Mouse (Mus musculus): ENCODE data around the gene Fam32a. TPM values are rescaled to one million over a fixed set of nuclear protein-coding genes. Genes with fewer than 3 reads are reported as not detected.

Fam32a gene
- polyA plus RNA-seq, 1 experiment from 2014 or later, result 85.6 TPM

DNA sequence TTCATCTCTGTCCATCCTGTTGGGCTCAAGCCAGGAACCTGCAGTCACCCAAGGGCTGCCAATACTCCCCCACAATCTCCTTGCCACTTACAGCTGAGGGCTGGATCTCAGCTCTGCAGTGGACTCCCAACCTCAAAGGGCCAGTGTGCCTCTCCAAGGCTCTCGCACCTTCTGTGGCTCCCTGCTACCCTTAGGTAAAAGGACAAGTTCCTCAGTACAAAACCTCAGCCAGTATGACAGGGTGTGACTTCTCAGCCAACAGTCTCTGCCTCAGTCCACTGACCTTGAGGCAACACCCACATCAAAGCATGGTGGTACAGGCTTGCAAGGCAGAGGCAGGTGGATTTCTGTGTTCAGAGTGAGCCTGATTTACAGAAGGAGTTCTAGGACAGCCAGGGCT is 7.7 kb upstream of the Fam32a start:
- no peak for ATAC-seq (ENCODE audit: low FRiP score)
- no peaks in the 10 kb centered on the region for H3K4me1 ChIP-seq
- H3K9me3 ChIP-seq (replicated peaks), result no peaks in the 10 kb centered on the region
- no peak overlapping the region for H3K9ac ChIP-seq
- WGBS, result 96% methylated on average over 1 of the region's 1 CpGs
- no peak overlapping the region for H3K27ac ChIP-seq
- no peaks in the 10 kb centered on the region for H3K36me3 ChIP-seq
- peaks cover 6% of the 10 kb centered on the region; the same call in 1 of the 2 replicates for H3K27me3 ChIP-seq
- no peak overlapping the region for H3K4me2 ChIP-seq (replicated peaks)
- H3K4me3 ChIP-seq, result no peak overlapping the region

DNA sequence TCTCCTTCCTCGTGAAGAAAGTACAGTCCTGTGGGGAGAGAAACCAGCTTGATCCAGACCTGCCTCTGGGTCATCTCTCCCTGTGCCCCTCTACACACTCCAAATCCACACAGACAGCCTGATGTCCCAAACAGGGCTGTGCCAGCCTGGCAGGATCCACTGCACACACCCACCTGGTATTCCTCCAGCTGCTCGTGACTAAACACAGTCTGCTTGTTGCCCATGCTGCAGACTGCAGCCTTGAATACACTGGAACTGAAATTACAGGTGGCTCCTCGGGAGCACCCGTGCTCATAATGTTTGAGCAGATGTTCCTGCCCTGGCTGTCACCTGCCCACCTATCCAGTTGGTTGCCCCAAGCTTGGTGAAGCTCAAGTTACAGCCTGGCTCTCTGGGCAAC is 6.8 kb upstream of the Fam32a start, which contains the start of gene Cib3:
Gene Cib3, minus strand, starts transcription at position 87 of the 400 bp plus-strand sequence.
- Histone ChIP-seq H3K9me3 (replicated peaks) (no peaks in the 10 kb centered on the region), H3K9ac (no peak within 1 kb of the TSS), H3K36me3 (no peaks in the 10 kb centered on the region), H3K27me3 (peaks cover 10% of the 10 kb centered on the region; the same call in 1 of the 2 replicates), H3K4me1 (no peaks in the 10 kb centered on the region), H3K4me3 (no peak within 1 kb of the TSS), H3K4me2 (replicated peaks) (no peak within 1 kb of the TSS), H3K27ac (no peak within 1 kb of the TSS)
- ATAC-seq (ENCODE audit: low FRiP score), result no peak
- 65% methylated on average over 4 of the region's 4 CpGs for WGBS

GRCm38 (mm10) chr8:72213536-72213935 is 6.0 kb upstream of the Fam32a start, which contains the start of gene Gm11034:
Gm11034 (minus strand) TSS chr8:72213636.
- ATAC-seq (ENCODE audit: low FRiP score), result no peak
- 68% methylated on average over 4 of the region's 4 CpGs for WGBS
- Histone ChIP-seq H3K4me1 (no peaks in the 10 kb centered on the region), H3K9me3 (replicated peaks) (no peaks in the 10 kb centered on the region), H3K4me2 (replicated peaks) (no peak within 1 kb of the TSS), H3K27ac (no peak within 1 kb of the TSS), H3K4me3 (no peak within 1 kb of the TSS), H3K27me3 (peaks cover 10% of the 10 kb centered on the region; the same call in 1 of the 2 replicates), H3K36me3 (no peaks in the 10 kb centered on the region), H3K9ac (no peak within 1 kb of the TSS)

- ATAC-seq (ENCODE audit: low FRiP score), result no peak
- WGBS, result 41% methylated on average over 2 of the region's 2 CpGs
Measured at GRCm38 (mm10) chr8:72215060-72215459, 4.5 kb upstream of the Fam32a start.

GRCm38 (mm10) chr8:72215871-72216270 is 3.7 kb upstream of the Fam32a start:
- Histone ChIP-seq H3K27me3 (peaks cover 10% of the 10 kb centered on the region; the same call in 1 of the 2 replicates), H3K4me1 (peaks cover 8% of the 10 kb centered on the region), H3K4me3 (no peak overlapping the region), H3K9me3 (replicated peaks) (no peaks in the 10 kb centered on the region), H3K36me3 (no peaks in the 10 kb centered on the region), H3K27ac (no peak overlapping the region), H3K4me2 (replicated peaks) (no peak overlapping the region), H3K9ac (no peak overlapping the region)
- 50% methylated on average over 1 of the region's 1 CpGs for WGBS
- no peak for ATAC-seq (ENCODE audit: low FRiP score)

More at GRCm38 (mm10) chr8:72215060-72215459, 4.5 kb upstream of the Fam32a start:
- no peaks in the 10 kb centered on the region for H3K4me1 ChIP-seq
- H3K4me2 ChIP-seq (replicated peaks), result no peak overlapping the region
- no peaks in the 10 kb centered on the region for H3K9me3 ChIP-seq (replicated peaks)
- no peak overlapping the region for H3K9ac ChIP-seq
- no peaks in the 10 kb centered on the region for H3K36me3 ChIP-seq
- peaks cover 10% of the 10 kb centered on the region; the same call in 1 of the 2 replicates for H3K27me3 ChIP-seq
- no peak overlapping the region for H3K27ac ChIP-seq
- H3K4me3 ChIP-seq, result no peak overlapping the region

- H3K27ac ChIP-seq, result no peak overlapping the region
- peak; percentile 54 for ATAC-seq (ENCODE audit: low FRiP score)
- H3K36me3 ChIP-seq, result peaks cover 27% of the 10 kb centered on the region
- H3K27me3 ChIP-seq, result peaks cover 10% of the 10 kb centered on the region; the same call in 1 of the 2 replicates
- 84% methylated on average over 10 of the region's 10 CpGs for WGBS
- peaks cover 11% of the 10 kb centered on the region for H3K4me1 ChIP-seq
- H3K9me3 ChIP-seq (replicated peaks), result no peaks in the 10 kb centered on the region
- H3K9ac ChIP-seq, result no peak overlapping the region
- peak overlapping the region; percentile 82 for H3K4me3 ChIP-seq
- peak overlapping the region; percentile 70 for H3K4me2 ChIP-seq (replicated peaks)
Measured at GRCm38 (mm10) chr8:72218781-72219540, 569 bp upstream of the Fam32a start.

GRCm38 (mm10) chr8:72220758-72221157 is 1.2 kb downstream of the Fam32a start:
- H3K27ac ChIP-seq, result no peak overlapping the region
- no peaks in the 10 kb centered on the region for H3K9me3 ChIP-seq (replicated peaks)
- H3K27me3 ChIP-seq, result 0 out of 2 replicates have a peak, but pooled peaks cover 4% of the 10 kb centered on the region
- H3K36me3 ChIP-seq, result peaks cover 28% of the 10 kb centered on the region
- ATAC-seq (ENCODE audit: low FRiP score), result no peak
- peak overlapping the region; percentile 70 for H3K4me2 ChIP-seq (replicated peaks)
- H3K4me1 ChIP-seq, result peaks cover 11% of the 10 kb centered on the region
- H3K4me3 ChIP-seq, result peak overlapping the region; percentile 82
- H3K9ac ChIP-seq, result 0 out of 2 replicates have a peak overlapping the region, but pooled peaks have one; percentile 77
- WGBS, result 82% methylated on average over 4 of the region's 4 CpGs

DNA sequence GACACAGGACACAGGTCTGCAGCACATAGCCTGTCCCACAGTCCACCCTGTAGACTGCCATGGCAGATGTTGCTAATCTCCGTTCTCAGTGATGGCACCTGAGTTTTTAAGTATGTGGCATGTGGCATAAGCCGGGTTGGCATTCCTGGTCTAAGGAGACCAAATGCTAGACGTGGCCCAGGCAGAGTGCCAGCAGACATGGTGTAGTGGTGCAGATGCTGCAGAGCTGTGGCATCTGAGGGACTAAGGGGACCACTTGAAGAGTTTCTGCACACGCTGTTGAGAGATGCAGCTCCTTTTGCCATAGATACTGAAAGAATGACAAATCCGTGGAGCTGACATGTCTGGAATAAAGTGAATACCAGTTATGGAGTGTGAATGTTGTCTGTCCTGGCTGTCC is 3.1 kb downstream of the Fam32a start:
- H3K4me2 ChIP-seq (replicated peaks), result no peak overlapping the region
- H3K27me3 ChIP-seq, result no peaks in the 10 kb centered on the region
- ATAC-seq (ENCODE audit: low FRiP score), result no peak
- no peaks in the 10 kb centered on the region for H3K9me3 ChIP-seq (replicated peaks)
- H3K36me3 ChIP-seq, result peaks cover 28% of the 10 kb centered on the region
- H3K9ac ChIP-seq, result no peak overlapping the region
- H3K27ac ChIP-seq, result no peak overlapping the region
- peaks cover 11% of the 10 kb centered on the region for H3K4me1 ChIP-seq
- no peak overlapping the region for H3K4me3 ChIP-seq
- 91% methylated on average over 5 of the region's 5 CpGs for WGBS

DNA sequence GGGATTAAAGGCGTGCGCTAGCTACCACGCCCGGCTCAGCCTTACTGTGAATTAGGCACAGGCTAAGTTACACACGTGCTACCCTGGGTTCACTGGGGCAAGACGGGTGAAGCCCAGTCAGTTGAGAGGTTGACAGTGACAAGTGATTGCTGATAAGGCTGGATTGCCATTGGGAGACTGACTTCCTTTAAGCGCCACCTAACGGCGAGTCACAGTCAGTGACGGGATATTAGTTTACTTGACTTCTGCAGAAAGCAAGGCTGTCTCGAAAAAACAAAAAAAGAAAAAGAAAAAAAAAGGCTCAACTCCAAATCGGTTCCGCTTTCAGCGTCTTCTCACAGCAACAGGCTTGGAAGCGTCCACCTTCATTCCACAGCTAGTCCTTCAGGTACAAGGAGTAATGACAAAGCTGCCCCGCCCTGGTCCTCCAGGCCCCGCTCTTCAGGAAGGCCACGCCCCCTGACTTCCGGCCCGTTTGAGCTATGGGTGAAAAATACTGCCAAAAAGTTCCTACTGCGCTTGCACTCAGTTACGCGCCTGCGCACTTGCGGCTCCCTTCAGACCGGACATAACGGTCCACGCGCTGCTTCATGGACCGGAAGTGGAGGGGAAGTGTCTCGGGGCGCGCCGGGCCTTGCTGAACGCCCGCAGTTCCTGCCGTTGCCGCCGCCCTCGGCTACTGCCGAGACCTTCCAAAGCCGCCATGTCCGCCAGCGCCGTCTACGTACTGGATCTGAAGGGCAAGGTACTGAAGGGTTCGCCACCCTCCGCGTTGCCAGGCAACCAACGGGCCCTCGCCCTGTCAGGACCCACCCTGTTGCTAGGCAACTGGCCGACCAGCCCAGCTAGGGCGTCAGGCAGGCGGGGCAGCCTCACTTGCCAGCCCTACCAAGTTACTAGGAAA is 20.2 kb downstream of the Fam32a start, which contains the start of gene Ap1m1:
Gene Ap1m1, plus strand, starts transcription at position 520 of the 904 bp plus-strand sequence.
- WGBS, result under 1% methylated on average over 54 of the region's 54 CpGs
- H3K27me3 ChIP-seq, result no peaks in the 10 kb centered on the region
- H3K9ac ChIP-seq, result peak within 1 kb of the TSS; percentile 64
- H3K36me3 ChIP-seq, result peaks cover 14% of the 10 kb centered on the region
- peak; percentile 97 for ATAC-seq (ENCODE audit: low FRiP score)
- peak within 1 kb of the TSS; percentile 97 for H3K27ac ChIP-seq
- no peaks in the 10 kb centered on the region for H3K9me3 ChIP-seq (replicated peaks)
- H3K4me2 ChIP-seq (replicated peaks), result peak within 1 kb of the TSS; percentile 75
- H3K4me3 ChIP-seq, result peak within 1 kb of the TSS; percentile 68
- H3K4me1 ChIP-seq, result peaks cover 18% of the 10 kb centered on the region

GRCm38 (mm10) chr8:72240403-72240763 is 20.9 kb downstream of the Fam32a start:
- H3K27me3 ChIP-seq, result no peaks in the 10 kb centered on the region
- WGBS, result under 1% methylated on average over 24 of the region's 24 CpGs
- peak overlapping the region; percentile 64 for H3K9ac ChIP-seq
- no peaks in the 10 kb centered on the region for H3K9me3 ChIP-seq (replicated peaks)
- peaks cover 17% of the 10 kb centered on the region for H3K36me3 ChIP-seq
- H3K27ac ChIP-seq, result peak overlapping the region; percentile 97
- H3K4me3 ChIP-seq, result peak overlapping the region; percentile 68
- H3K4me1 ChIP-seq, result peaks cover 18% of the 10 kb centered on the region
- ATAC-seq (ENCODE audit: low FRiP score), result no peak
- H3K4me2 ChIP-seq (replicated peaks), result peak overlapping the region; percentile 75

- peak overlapping the region; percentile 97 for H3K27ac ChIP-seq
- H3K27me3 ChIP-seq, result no peaks in the 10 kb centered on the region
- 69% methylated on average over 7 of the region's 7 CpGs for WGBS
- H3K4me1 ChIP-seq, result peaks cover 18% of the 10 kb centered on the region
- peaks cover 18% of the 10 kb centered on the region for H3K36me3 ChIP-seq
- H3K9me3 ChIP-seq (replicated peaks), result no peaks in the 10 kb centered on the region
- H3K4me3 ChIP-seq, result peak overlapping the region; percentile 68
- H3K9ac ChIP-seq, result peak overlapping the region; percentile 64
- H3K4me2 ChIP-seq (replicated peaks), result peak overlapping the region; percentile 75
- no peak for ATAC-seq (ENCODE audit: low FRiP score)
Measured at GRCm38 (mm10) chr8:72240951-72241350, 21.4 kb downstream of the Fam32a start.

- Histone ChIP-seq H3K9me3 (replicated peaks) (no peaks in the 10 kb centered on the region), H3K27me3 (no peaks in the 10 kb centered on the region), H3K4me1 (peaks cover 18% of the 10 kb centered on the region), H3K9ac (no peak overlapping the region), H3K36me3 (peaks cover 30% of the 10 kb centered on the region), H3K27ac (no peak overlapping the region), H3K4me2 (replicated peaks) (no peak overlapping the region), H3K4me3 (no peak overlapping the region)
- no peak for ATAC-seq (ENCODE audit: low FRiP score)
- WGBS, result 89% methylated on average over 1 of the region's 1 CpGs
Measured at GRCm38 (mm10) chr8:72242226-72242625, 22.7 kb downstream of the Fam32a start.
